ENCODE assay signal across 17 mouse cellular contexts in genomic region chr9:46998338-46998791, GRCm38 (mm10). TPM values are rescaled to one million over a fixed set of nuclear protein-coding genes. Genes with fewer than 3 reads are reported as not detected.
DNase-seq lines count a peak whose midpoint lies in the region; ATAC-seq and TF ChIP-seq lines count a peak whose summit lies in the region.
"Had no signal": no experiment of that assay in that cellular context is flagged by ENCODE, and none has a peak within 500 bp of the region (broad histone marks: within the 10 kb centered on the region; RNA-seq: fewer than 3 reads in every experiment).

Gene Gm4791 (plus strand): TSS chr9:46998741.

- intact Hi-C loops in heart, postnatal 36 days (cut with DNase I) = no loop called here

- ATAC-seq in kidney, embryonic 15.5 days (replicated peaks; ENCODE audit: low FRiP score) = peak; percentile 87
- ATAC-seq in embryonic facial prominence, embryonic 14.5 days (ENCODE audit: low read depth) = peak; percentile 92
- ATAC-seq in midbrain, postnatal 0 days (ENCODE audit: low FRiP score) = no peak
- ATAC-seq in forebrain, embryonic 11.5 days (replicated peaks; ENCODE audit: low FRiP score) = no peak

- TF ChIP-seq CTCF in midbrain, postnatal 0 days (IDR thresholded peaks at IDR 0.05) = no peak

- no peaks in the 10 kb centered on the region for H3K27me3 ChIP-seq in kidney, embryonic 15.5 days
- H3K27me3 ChIP-seq in embryonic facial prominence, embryonic 14.5 days (replicated peaks; ENCODE audit: control insufficient read depth, insufficient read depth, low read length) = no peaks in the 10 kb centered on the region
- H3K27me3 ChIP-seq in midbrain, postnatal 0 days (ENCODE audit: insufficient read depth, low read length) = no peaks in the 10 kb centered on the region
- no peaks in the 10 kb centered on the region for H3K27me3 ChIP-seq in forebrain, embryonic 11.5 days (ENCODE audit: control insufficient read depth, insufficient read depth, low read length)
- H3K27me3 ChIP-seq: heart, embryonic 15.5 days; liver, embryonic 15.5 days had no signal

- H3K36me3 ChIP-seq in kidney, embryonic 15.5 days = no peaks in the 10 kb centered on the region
- no peaks in the 10 kb centered on the region for H3K36me3 ChIP-seq in embryonic facial prominence, embryonic 14.5 days (ENCODE audit: control insufficient read depth, insufficient read depth, low read length)
- H3K36me3 ChIP-seq in midbrain, postnatal 0 days (ENCODE audit: insufficient read depth, low read length) = no peaks in the 10 kb centered on the region
- H3K36me3 ChIP-seq in forebrain, embryonic 11.5 days (ENCODE audit: control insufficient read depth, insufficient read depth, low read length) = no peaks in the 10 kb centered on the region
- H3K36me3 ChIP-seq: forebrain, embryonic 10.5 days; heart, embryonic 15.5 days; liver, embryonic 15.5 days had no signal

- H3K4me2 ChIP-seq in kidney, embryonic 15.5 days = no peak within 1 kb of the TSS
- H3K4me2 ChIP-seq in embryonic facial prominence, embryonic 14.5 days (ENCODE audit: low read depth, low read length) = no peak within 1 kb of the TSS
- no peak within 1 kb of the TSS for H3K4me2 ChIP-seq in midbrain, postnatal 0 days (ENCODE audit: low read depth, low read length, poor library complexity, severe bottlenecking)
- no peak within 1 kb of the TSS for H3K4me2 ChIP-seq in forebrain, embryonic 11.5 days (ENCODE audit: low read depth, low read length, severe bottlenecking)
- H3K4me2 ChIP-seq: heart, embryonic 15.5 days; liver, embryonic 15.5 days had no signal

- no peak within 1 kb of the TSS for H3K9ac ChIP-seq in kidney, embryonic 15.5 days
- no peak within 1 kb of the TSS for H3K9ac ChIP-seq in embryonic facial prominence, embryonic 14.5 days (ENCODE audit: low read depth, low read length)
- H3K9ac ChIP-seq in midbrain, postnatal 0 days (replicated peaks; ENCODE audit: low read length, poor library complexity, severe bottlenecking) = no peak within 1 kb of the TSS
- no peak within 1 kb of the TSS for H3K9ac ChIP-seq in forebrain, embryonic 11.5 days (ENCODE audit: low read length)
- H3K9ac ChIP-seq: heart, embryonic 15.5 days; liver, embryonic 15.5 days had no signal

- H3K27ac ChIP-seq in kidney, embryonic 15.5 days = no peak within 1 kb of the TSS
- no peak within 1 kb of the TSS for H3K27ac ChIP-seq in embryonic facial prominence, embryonic 14.5 days (replicated peaks; ENCODE audit: low read depth, low read length)
- H3K27ac ChIP-seq in midbrain, postnatal 0 days (ENCODE audit: low read depth, low read length) = no peak within 1 kb of the TSS
- no peak within 1 kb of the TSS for H3K27ac ChIP-seq in forebrain, embryonic 11.5 days (ENCODE audit: low read depth, low read length)
- H3K27ac ChIP-seq: forebrain, embryonic 10.5 days; heart, embryonic 15.5 days; liver, embryonic 15.5 days had no signal

- DNase-seq in kidney, postnatal 4 days = no peak
- DNase-seq in embryo, embryonic 10.5 days (ENCODE audit: low spot score) = peak; percentile 76
- DNase-seq in embryonic facial prominence, embryonic 14.5 days (ENCODE audit: low spot score) = peak; percentile 81
- peak; percentile 55 for DNase-seq in midbrain, postnatal 0 days (ENCODE audit: low spot score)
- DNase-seq in forebrain, embryonic 11.5 days (ENCODE audit: low spot score) = no peak
- DNase-seq in heart, postnatal 36 days = no peak
- no peak for DNase-seq in heart, adult 18-20 months
- DNase-seq: lung, postnatal 36 days had no signal

- H3K9me3 ChIP-seq in kidney, embryonic 15.5 days (replicated peaks) = no peaks in the 10 kb centered on the region
- no peaks in the 10 kb centered on the region for H3K9me3 ChIP-seq in embryonic facial prominence, embryonic 14.5 days (ENCODE audit: control insufficient read depth, low read length)
- no peaks in the 10 kb centered on the region for H3K9me3 ChIP-seq in midbrain, postnatal 0 days (ENCODE audit: low read length)
- no peaks in the 10 kb centered on the region for H3K9me3 ChIP-seq in forebrain, embryonic 11.5 days (ENCODE audit: control insufficient read depth, low read length)
- H3K9me3 ChIP-seq: forebrain, embryonic 10.5 days; heart, embryonic 15.5 days; liver, embryonic 15.5 days had no signal

- 10% methylated on average over 5 of the region's 5 CpGs for WGBS in kidney, embryonic 15.5 days
- WGBS in embryonic facial prominence, embryonic 14.5 days = 19% methylated on average over 5 of the region's 5 CpGs
- 58% methylated on average over 5 of the region's 5 CpGs for WGBS in midbrain, postnatal 0 days
- WGBS in forebrain, embryonic 11.5 days = 37% methylated on average over 5 of the region's 5 CpGs

- H3K4me3 ChIP-seq in kidney, embryonic 15.5 days (replicated peaks) = no peak within 1 kb of the TSS
- H3K4me3 ChIP-seq in embryonic facial prominence, embryonic 14.5 days (ENCODE audit: low read depth, low read length) = no peak within 1 kb of the TSS
- H3K4me3 ChIP-seq in midbrain, postnatal 0 days (ENCODE audit: low read depth, low read length) = no peak within 1 kb of the TSS
- no peak within 1 kb of the TSS for H3K4me3 ChIP-seq in forebrain, embryonic 11.5 days (ENCODE audit: low read depth, low read length)
- H3K4me3 ChIP-seq: forebrain, embryonic 10.5 days; heart, embryonic 15.5 days; liver, embryonic 15.5 days had no signal

- H3K4me1 ChIP-seq in kidney, embryonic 15.5 days = peaks cover 7% of the 10 kb centered on the region; the same call in 1 of the 2 replicates
- no peaks in the 10 kb centered on the region for H3K4me1 ChIP-seq in embryonic facial prominence, embryonic 14.5 days (ENCODE audit: control insufficient read depth, insufficient read depth, low read length)
- no peaks in the 10 kb centered on the region for H3K4me1 ChIP-seq in midbrain, postnatal 0 days (ENCODE audit: insufficient read depth, low read length)
- no peaks in the 10 kb centered on the region for H3K4me1 ChIP-seq in forebrain, embryonic 11.5 days (replicated peaks; ENCODE audit: control insufficient read depth, insufficient read depth, low read length)
- H3K4me1 ChIP-seq: heart, embryonic 15.5 days; liver, embryonic 15.5 days had no signal

RNA-seq across cellular contexts. Expression of gene Gm4791, which starts in this region (rescaled TPM):
- polyA plus RNA-seq in kidney, embryonic 15.5 days (2015; fragmentation: Nextera tagmentation; extraction: Ambion mirVana) = not detected in 2 replicates
- 0.21 TPM in 1 of 2 replicates, not detected in the other for polyA plus RNA-seq in embryonic facial prominence, embryonic 14.5 days (2014; fragmentation: Nextera tagmentation; extraction: Ambion mirVana)
- total RNA-seq in midbrain, postnatal 0 days (2014; rRNA removed) = not detected in 2 replicates
- polyA plus RNA-seq in midbrain, postnatal 0 days (2015; fragmentation: Nextera tagmentation; extraction: Ambion mirVana) = not detected in 2 replicates
- not detected in 2 replicates for polyA plus RNA-seq in forebrain, embryonic 11.5 days (2014; fragmentation: Nextera tagmentation; extraction: Ambion mirVana)
- not detected for total RNA-seq in heart, postnatal 36 days (2021)
- not detected for total RNA-seq in heart, adult 18-20 months (2021)
- total RNA-seq: adrenal gland, adult 18-20 months; gastrocnemius, adult 8-10 months had no signal
- polyA plus RNA-seq: forebrain, embryonic 10.5 days; heart, embryonic 15.5 days; intestine, embryonic 14.5 days; liver, embryonic 15.5 days; stomach, embryonic 16.5 days; urinary bladder, adult 2 months had no signal

Comparison
In these comparisons a context has a peak if more than half of its experiments do, and no peak if none do; other contexts are left out.
1. Peak in ATAC-seq in kidney, embryonic 15.5 days; RNA of the gene not detected or under 1 TPM.
2. Peak in DNase-seq and ATAC-seq in embryonic facial prominence, embryonic 14.5 days; RNA of the gene not detected or under 1 TPM.
3. Peak in DNase-seq in midbrain, postnatal 0 days; RNA of the gene not detected or under 1 TPM.